Mouse (Mus musculus) myocyte (in vitro differentiated cells): ENCODE results near the gene Hoxb7. TPM values are rescaled to one million over a fixed set of nuclear protein-coding genes. Genes with fewer than 3 reads are reported as not detected.

Source experiments
- H3K27me3 ChIP-seq: one replicate; pipeline ENCODE4 v1.6.1; 2011; ENCODE audit not compliant: control insufficient read depth, insufficient read depth, insufficient read length
- H3K36me3 ChIP-seq: one replicate; pipeline ENCODE4 v1.6.1; 2011; ENCODE audit not compliant: control insufficient read depth, insufficient read depth
- H3K4me2 ChIP-seq: one replicate; pipeline ENCODE4 v1.6.1; 2011; ENCODE audit warnings: low read depth, control low read depth
- H3K4me3 ChIP-seq: one replicate; pipeline ENCODE4 v1.5.1; 2011; ENCODE audit warnings: mild to moderate bottlenecking, control low read depth, moderate library complexity
- H3K79me2 ChIP-seq: one replicate; pipeline ENCODE4 v1.6.1; 2011; ENCODE audit not compliant: control insufficient read depth, insufficient read depth
- H3ac ChIP-seq: one replicate; pipeline ENCODE4 v1.6.1; 2011; ENCODE audit not compliant: control insufficient read depth, insufficient read length
- CEBPB ChIP-seq: IDR thresholded peaks from 2 replicates; pipeline ENCODE4 v1.6.1; 2011; ENCODE audit warnings: mild to moderate bottlenecking, moderate library complexity; ENCODE audit not compliant: poor library complexity, insufficient read depth, severe bottlenecking
- E2F4 ChIP-seq: IDR thresholded peaks from one replicate; pipeline ENCODE4 v1.6.1; 2011; ENCODE audit warnings: mild to moderate bottlenecking, control low read depth, moderate library complexity; ENCODE audit not compliant: insufficient read depth
- MAX ChIP-seq: IDR thresholded peaks from one replicate; pipeline ENCODE4 v1.6.1; 2011; ENCODE audit warnings: low read depth, mild to moderate bottlenecking, control low read depth
- MYOD1 ChIP-seq, 3 experiments: IDR thresholded peaks; one replicate each; pipeline ENCODE4 v1.6.1; 2011; ENCODE audit warnings: control low read depth in 2 of 3, low read depth in 2 of 3, mild to moderate bottlenecking in 2 of 3, moderate library complexity in 1 of 3; ENCODE audit not compliant: insufficient read length in 2 of 3, control insufficient read depth in 1 of 3
- MYOG ChIP-seq, 3 experiments: IDR thresholded peaks; one replicate each; pipeline ENCODE4 v1.6.1; 2011; ENCODE audit warnings: control low read depth in 2 of 3, low read depth in 2 of 3, mild to moderate bottlenecking in 2 of 3; ENCODE audit not compliant: insufficient read length in 2 of 3, control insufficient read depth in 1 of 3, insufficient read depth in 1 of 3
- POLR2A ChIP-seq: IDR thresholded peaks from one replicate; pipeline ENCODE4 v1.6.1; 2011; ENCODE audit warnings: low read depth, mild to moderate bottlenecking, control low read depth, moderate library complexity; ENCODE audit not compliant: insufficient read length
- POLR2AphosphoS2 ChIP-seq: IDR thresholded peaks from one replicate; pipeline ENCODE4 v1.6.1; 2011; ENCODE audit warnings: low read depth, control low read depth; ENCODE audit not compliant: insufficient read length
- REST ChIP-seq: IDR thresholded peaks from one replicate; pipeline ENCODE4 v1.6.1; 2011; ENCODE audit warnings: mild to moderate bottlenecking, control low read depth, moderate library complexity; ENCODE audit not compliant: insufficient read depth, insufficient read length
- SRF ChIP-seq: IDR thresholded peaks from one replicate; pipeline ENCODE4 v1.6.1; 2011; ENCODE audit warnings: low read depth; ENCODE audit not compliant: control insufficient read depth, insufficient read length
- TCF12 ChIP-seq: IDR thresholded peaks from one replicate; pipeline ENCODE4 v1.6.1; 2011; ENCODE audit warnings: mild to moderate bottlenecking, control low read depth; ENCODE audit not compliant: poor library complexity, insufficient read depth, severe bottlenecking
- TCF3 ChIP-seq: IDR thresholded peaks from one replicate; pipeline ENCODE4 v1.6.1; 2011; ENCODE audit warnings: low read depth, control low read depth; ENCODE audit not compliant: insufficient read length
- USF1 ChIP-seq: IDR thresholded peaks from one replicate; pipeline ENCODE4 v1.6.1; 2011; ENCODE audit warnings: low read depth, mild to moderate bottlenecking, control low read depth, moderate library complexity
- polyA plus RNA-seq: library from polyadenylated mRNA; unstranded; fragments of >200 nt; fragmentation: generic; extraction: Trizol; gene quantifications from one replicate; pipeline ENCODE4 v1.2.1, GENCODE M21; 2012; ENCODE audit warnings: missing spikeins

Hoxb7 gene
- polyA plus RNA-seq, 1 experiment = 0.06 TPM

- Histone ChIP-seq H3K4me3 (no peak overlapping the region), H3K4me2 (no peak overlapping the region), H3K27me3 (peaks cover 69% of the 10 kb centered on the region), H3ac (no peak overlapping the region), H3K36me3 (no peaks in the 10 kb centered on the region), H3K79me2 (no peaks in the 10 kb centered on the region)
- TF ChIP-seq TCF3 = no peak
- TF ChIP-seq TCF12 = no peak
- TF ChIP-seq CEBPB = no peak
- no peak for TF ChIP-seq MAX
- no peak for TF ChIP-seq REST
- no peak for TF ChIP-seq SRF
- no peak for TF ChIP-seq POLR2A
- no peak for TF ChIP-seq MYOD1 (IDR thresholded peaks at IDR 0.05; ENCODE audit: control insufficient read depth in 1 of 3, insufficient read length in 2 of 3, low read depth in 2 of 3)
- no peak for TF ChIP-seq E2F4
- TF ChIP-seq USF1 = no peak
- no peak for TF ChIP-seq MYOG (IDR thresholded peaks at IDR 0.05; ENCODE audit: control insufficient read depth in 1 of 3, insufficient read depth in 1 of 3, insufficient read length in 2 of 3, low read depth in 2 of 3)
- no peak for TF ChIP-seq POLR2AphosphoS2
These were observed 26.9 kb upstream of the Hoxb7 start for GRCm38 (mm10) chr11:96259511-96259910.

GRCm38 (mm10) chr11:96260310-96260970 is 26.0 kb upstream of the Hoxb7 start:
- Histone ChIP-seq H3K4me3 (no peak overlapping the region), H3ac (no peak overlapping the region)
- TF ChIP-seq E2F4 = no peak
- no peak for TF ChIP-seq MAX
- TF ChIP-seq SRF = no peak
- no peak for TF ChIP-seq REST
- no peak for TF ChIP-seq TCF12
- TF ChIP-seq CEBPB = no peak
- TF ChIP-seq TCF3 = no peak
- no peak for TF ChIP-seq POLR2AphosphoS2
- no peak for TF ChIP-seq MYOG (IDR thresholded peaks at IDR 0.05; ENCODE audit: control insufficient read depth in 1 of 3, insufficient read depth in 1 of 3, insufficient read length in 2 of 3, low read depth in 2 of 3)
- TF ChIP-seq POLR2A = no peak
- TF ChIP-seq USF1 = no peak
- no peak for TF ChIP-seq MYOD1 (IDR thresholded peaks at IDR 0.05; ENCODE audit: control insufficient read depth in 1 of 3, insufficient read length in 2 of 3, low read depth in 2 of 3)

GRCm38 (mm10) chr11:96261323-96261890 is 25.0 kb upstream of the Hoxb7 start:
- no peaks in the 10 kb centered on the region for H3K79me2 ChIP-seq
- no peak for TF ChIP-seq POLR2AphosphoS2
- no peak for TF ChIP-seq MYOD1 (IDR thresholded peaks at IDR 0.05; ENCODE audit: control insufficient read depth in 1 of 3, insufficient read length in 2 of 3, low read depth in 2 of 3)
- no peak for TF ChIP-seq MAX
- TF ChIP-seq E2F4 = no peak
- no peak for TF ChIP-seq SRF
- TF ChIP-seq REST = no peak
- no peak overlapping the region for H3K4me3 ChIP-seq
- H3K4me2 ChIP-seq = no peak overlapping the region
- no peak overlapping the region for H3ac ChIP-seq
- peaks cover 72% of the 10 kb centered on the region for H3K27me3 ChIP-seq
- H3K36me3 ChIP-seq = no peaks in the 10 kb centered on the region

More at GRCm38 (mm10) chr11:96260310-96260970, 26.0 kb upstream of the Hoxb7 start:
- Histone ChIP-seq H3K27me3 (peaks cover 73% of the 10 kb centered on the region), H3K79me2 (no peaks in the 10 kb centered on the region), H3K4me2 (peak overlapping the region; percentile 34), H3K36me3 (no peaks in the 10 kb centered on the region)

- no peak overlapping the region for H3K4me3 ChIP-seq
- TF ChIP-seq CEBPB (no peak), MAX (no peak), MYOD1 (IDR thresholded peaks at IDR 0.05; ENCODE audit: control insufficient read depth in 1 of 3, insufficient read length in 2 of 3, low read depth in 2 of 3) (no peak), POLR2AphosphoS2 (no peak), E2F4 (no peak), MYOG (IDR thresholded peaks at IDR 0.05; ENCODE audit: control insufficient read depth in 1 of 3, insufficient read depth in 1 of 3, insufficient read length in 2 of 3, low read depth in 2 of 3) (no peak), USF1 (no peak), TCF3 (no peak)
- no peak overlapping the region for H3ac ChIP-seq
- no peak overlapping the region for H3K4me2 ChIP-seq
- no peaks in the 10 kb centered on the region for H3K79me2 ChIP-seq
- H3K27me3 ChIP-seq = peaks cover 74% of the 10 kb centered on the region
- no peaks in the 10 kb centered on the region for H3K36me3 ChIP-seq
These were observed 24.1 kb upstream of the Hoxb7 start for GRCm38 (mm10) chr11:96262262-96262830.

- TF ChIP-seq USF1 (no peak), CEBPB (no peak), POLR2A (no peak), MYOG (IDR thresholded peaks at IDR 0.05; ENCODE audit: control insufficient read depth in 1 of 3, insufficient read depth in 1 of 3, insufficient read length in 2 of 3, low read depth in 2 of 3) (no peak), SRF (no peak), TCF3 (no peak), TCF12 (no peak), MAX (no peak), POLR2AphosphoS2 (no peak), REST (no peak), MYOD1 (IDR thresholded peaks at IDR 0.05; ENCODE audit: control insufficient read depth in 1 of 3, insufficient read length in 2 of 3, low read depth in 2 of 3) (no peak), E2F4 (no peak)
- H3K4me3 ChIP-seq = no peak overlapping the region
- no peaks in the 10 kb centered on the region for H3K36me3 ChIP-seq
- H3K27me3 ChIP-seq = peaks cover 77% of the 10 kb centered on the region
- no peak overlapping the region for H3ac ChIP-seq
- no peaks in the 10 kb centered on the region for H3K79me2 ChIP-seq
- no peak overlapping the region for H3K4me2 ChIP-seq
These were observed 22.6 kb upstream of the Hoxb7 start for GRCm38 (mm10) chr11:96263636-96264389.
